Mouse (Mus musculus): ENCODE measurements around the gene Cpne9. TPM values are rescaled to one million over a fixed set of nuclear protein-coding genes. Genes with fewer than 3 reads are reported as not detected.

Cpne9 gene
- total RNA-seq (2023) = 1 to 10 TPM; 2.2 to 2.4 TPM

GRCm38 (mm10) chr6:113282101-113282802, at the start of gene Cpne9:
TSS of gene Cpne9 (plus strand) at chr6:113282307.

GRCm38 (mm10) chr6:113237542-113238270, 44.4 kb upstream of the Cpne9 start, which contains the start of gene Mtmr14:
TSS of gene Mtmr14 (plus strand) at chr6:113237843.

GRCm38 (mm10) chr6:113306986-113307349, 24.9 kb downstream of the Cpne9 start, which contains the start of gene Brpf1:
TSS of gene Brpf1 (plus strand) at chr6:113307137.

GRCm38 (mm10) chr6:113326533-113327315, 44.6 kb downstream of the Cpne9 start, which contains the start of gene Ogg1:
TSS of gene Ogg1 (plus strand) at chr6:113326972.

GRCm38 (mm10) chr6:113343177-113344092, 61.3 kb downstream of the Cpne9 start, which contains the start of gene Camk1:
TSS of gene Camk1 (minus strand) at chr6:113343984.

Other genes starting within 250 kb of the Cpne9 start
- 10 to 100 TPM; 35.8 to 40.3 TPM for gene Thumpd3, start 236.1 kb upstream of the Cpne9 start, total RNA-seq (2023)
- gene Setd5, start 204.9 kb upstream of the Cpne9 start, total RNA-seq (2023) = 10 to 100 TPM; 86.6 to 87.9 TPM
- gene Lhfpl4, start 86.9 kb upstream of the Cpne9 start, total RNA-seq (2023) = under 1 TPM; 0.34 to 0.58 TPM
- gene Mtmr14, start 44.5 kb upstream of the Cpne9 start, total RNA-seq (2023) = 10 to 100 TPM; 60.8 to 64.8 TPM
- 100 to 1,000 TPM; 146 to 150 TPM for gene Brpf1, start 24.8 kb downstream of the Cpne9 start, total RNA-seq (2023)
- 10 to 100 TPM; 13.3 to 15.0 TPM for gene Ogg1, start 44.7 kb downstream of the Cpne9 start, total RNA-seq (2023)
- gene Camk1, start 61.7 kb downstream of the Cpne9 start, total RNA-seq (2023) = 10 to 100 TPM; 54.0 to 54.8 TPM
- gene Tada3, start 95.6 kb downstream of the Cpne9 start, total RNA-seq (2023) = 10 to 100 TPM; 23.0 to 23.8 TPM
- 100 to 1,000 TPM; 479 to 494 TPM for gene Arpc4, start 95.8 kb downstream of the Cpne9 start, total RNA-seq (2023)
- 10 to 100 TPM; 47.8 to 48.0 TPM for gene Ttll3, start 107.0 kb downstream of the Cpne9 start, total RNA-seq (2023)
- gene Rpusd3, start 137.0 kb downstream of the Cpne9 start, total RNA-seq (2023) = 1 to 10 TPM; 1.6 to 1.9 TPM
- gene Cidec, start 153.5 kb downstream of the Cpne9 start, total RNA-seq (2023) = not detected
- 10 to 100 TPM; 19.0 to 19.3 TPM for gene Jagn1, start 160.3 kb downstream of the Cpne9 start, total RNA-seq (2023)
- 1 to 10 TPM in 1 of 2 experiments, under 1 TPM in 1; 0.68 to 1.2 TPM for gene Il17re, start 176.2 kb downstream of the Cpne9 start, total RNA-seq (2023)
- 1 to 10 TPM in 1 of 2 experiments, under 1 TPM in 1; 0.81 to 2.6 TPM for gene Il17rc, start 189.1 kb downstream of the Cpne9 start, total RNA-seq (2023)
- 10 to 100 TPM in 1 of 2 experiments, 1 to 10 TPM in 1; 7.7 to 10.1 TPM for gene Creld1, start 201.0 kb downstream of the Cpne9 start, total RNA-seq (2023)
- gene Prrt3, start 219.6 kb downstream of the Cpne9 start, total RNA-seq (2023) = under 1 TPM in 1 of 2 experiments, not detected in 1; 0.24 TPM
- 10 to 100 TPM; 63.3 to 67.2 TPM for gene Emc3, start 249.3 kb downstream of the Cpne9 start, total RNA-seq (2023)
- 1 to 10 TPM in 1 of 2 experiments, under 1 TPM in 1; 0.58 to 1.4 TPM for gene Fancd2, start 249.4 kb downstream of the Cpne9 start, total RNA-seq (2023)